Mouse (Mus musculus): Measurements from ENCODE around the gene Dbf4. TPM values are rescaled to one million over a fixed set of nuclear protein-coding genes. Genes with fewer than 3 reads are reported as not detected.

Dbf4 gene
- total and polyA plus RNA-seq, 3 experiments = 53.9 to 71.4 TPM; not detected in 1

DNA sequence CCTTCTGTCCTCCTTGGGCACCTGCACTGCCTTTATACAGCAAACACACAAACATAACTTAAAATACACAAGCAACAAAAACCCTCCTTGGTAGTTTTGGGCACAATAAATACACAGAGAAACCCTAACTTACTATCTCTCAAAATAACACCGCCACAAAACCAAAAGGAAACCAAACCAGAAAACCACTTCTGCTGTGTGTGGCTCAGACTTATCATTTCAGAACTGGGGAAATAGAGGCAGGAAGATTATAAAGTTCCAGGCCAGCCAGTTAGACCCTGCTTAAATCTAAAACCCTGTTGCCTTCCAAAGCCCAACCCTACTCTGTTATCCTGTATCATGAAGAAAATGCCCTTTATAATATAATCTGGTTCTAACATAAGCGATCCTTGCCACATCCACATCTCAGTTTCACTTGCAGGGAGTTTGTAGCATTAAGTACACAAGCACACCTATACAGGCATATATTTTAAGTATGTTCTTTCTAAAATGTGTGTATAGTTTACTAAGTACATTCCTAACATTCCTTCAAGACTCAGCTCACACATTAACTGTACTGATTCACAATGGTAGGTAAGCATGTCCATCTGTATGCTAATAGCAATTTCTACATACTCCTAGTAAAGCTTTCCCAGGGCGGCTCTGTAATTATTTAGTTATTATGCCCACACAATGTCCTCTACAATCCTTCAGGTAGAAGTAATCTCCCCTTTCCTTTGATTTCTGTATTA lies 5.7 kb downstream of the Dbf4 start:
- H3K27ac ChIP-seq (ENCODE audit: control insufficient read depth, low read depth, low read length) = no peak overlapping the region
- peaks cover 0 to 18% of the 10 kb centered on the region in 2 experiments for H3K4me1 ChIP-seq (ENCODE audit: control insufficient read depth in 1 of 2, insufficient read depth in 2 of 2, low read length in 2 of 2)
- H3K9ac ChIP-seq (ENCODE audit: control insufficient read depth, low read depth, low read length, poor library complexity, severe bottlenecking) = no peak overlapping the region
- DNase-seq (ENCODE audit: low read depth, low spot score) = no peak
- H3K9me3 ChIP-seq (replicated peaks; ENCODE audit: insufficient read depth, low read length) = no peaks in the 10 kb centered on the region
- no peak for TF ChIP-seq HCFC1 (IDR thresholded peaks at IDR 0.05; ENCODE audit: low read depth, low read length)
- no peak for TF ChIP-seq UBTF (IDR thresholded peaks at IDR 0.05; ENCODE audit: borderline replicate concordance, insufficient read depth, low read depth, low read length)
- no peak for TF ChIP-seq ELF1 (IDR thresholded peaks at IDR 0.05; ENCODE audit: low read depth, low read length)
- TF ChIP-seq MXI1 (IDR thresholded peaks at IDR 0.05; ENCODE audit: low read depth, low read length) = no peak
- no peak for TF ChIP-seq MYC (IDR thresholded peaks at IDR 0.05; ENCODE audit: low read depth, low read length)
- TF ChIP-seq ZMIZ1 (IDR thresholded peaks at IDR 0.05; ENCODE audit: low read depth, low read length) = no peak
- TF ChIP-seq MEF2A (IDR thresholded peaks at IDR 0.05; ENCODE audit: extremely low read depth, insufficient replicate concordance, low read depth, low read length, poor library complexity, severe bottlenecking) = no peak
- no peak for TF ChIP-seq POLR2A (IDR thresholded peaks at IDR 0.05; ENCODE audit: control insufficient read depth in 1 of 2, insufficient read depth in 1 of 2, low read depth in 1 of 2, low read length in 2 of 2, poor library complexity in 1 of 2)
- H3K79me2 ChIP-seq (ENCODE audit: control insufficient read depth, insufficient read depth, low read length, poor library complexity) = peaks cover 37% of the 10 kb centered on the region
- H3K4me3 ChIP-seq (ENCODE audit: control insufficient read depth in 1 of 2, insufficient read depth in 1 of 2, low read depth in 2 of 2, low read length in 2 of 2) = no peak overlapping the region
- peaks cover 27 to 51% of the 10 kb centered on the region in 2 experiments for H3K36me3 ChIP-seq (ENCODE audit: control insufficient read depth in 1 of 2, insufficient read depth in 2 of 2, low read length in 2 of 2)
- H3K27me3 ChIP-seq (ENCODE audit: control insufficient read depth in 1 of 2, insufficient read depth in 2 of 2, low read length in 2 of 2) = no peaks in the 10 kb centered on the region

DNA sequence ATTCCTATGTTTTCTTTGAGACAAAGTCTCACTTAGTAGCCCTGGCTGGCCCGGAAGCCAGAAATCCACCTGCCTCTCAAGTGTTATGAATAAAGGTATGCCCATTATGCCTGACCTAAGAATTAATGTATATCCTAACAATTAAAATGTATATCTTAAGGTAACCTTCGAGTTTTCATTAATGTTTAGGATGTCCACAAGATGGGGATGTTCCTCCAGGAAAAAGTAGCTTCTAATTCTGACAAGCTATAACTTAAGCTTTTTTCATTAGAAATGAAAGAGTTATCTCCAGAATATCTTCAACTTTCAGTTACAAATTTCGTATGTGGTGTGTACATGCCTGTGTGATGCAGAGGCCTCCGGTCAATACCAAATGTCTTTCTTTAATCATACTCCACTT lies 13.8 kb downstream of the Dbf4 start:
- TF ChIP-seq MYC (IDR thresholded peaks at IDR 0.05; ENCODE audit: low read depth, low read length) (no peak), NRF1 (IDR thresholded peaks at IDR 0.05; ENCODE audit: insufficient read depth, low read depth, low read length, poor library complexity, severe bottlenecking) (no peak), SIN3A (IDR thresholded peaks at IDR 0.05; ENCODE audit: low read length) (no peak), TAL1 (IDR thresholded peaks at IDR 0.05; ENCODE audit: low read length) (no peak), USF1 (IDR thresholded peaks at IDR 0.05; ENCODE audit: low read depth, low read length) (no peak), POLR2A (IDR thresholded peaks at IDR 0.05; ENCODE audit: control insufficient read depth in 1 of 2, insufficient read depth in 1 of 2, low read depth in 1 of 2, low read length in 2 of 2, poor library complexity in 1 of 2) (no peak), ELF1 (IDR thresholded peaks at IDR 0.05; ENCODE audit: low read depth, low read length) (no peak), CHD2 (IDR thresholded peaks at IDR 0.05; ENCODE audit: low read length) (no peak), POLR2AphosphoS2 (IDR thresholded peaks at IDR 0.05; ENCODE audit: low read length) (no peak), RCOR1 (IDR thresholded peaks at IDR 0.05; ENCODE audit: low read depth, low read length) (no peak), BHLHE40 (IDR thresholded peaks at IDR 0.05; ENCODE audit: borderline replicate concordance, low read depth, low read length) (no peak), KAT2A (conservative IDR thresholded peaks at IDR 0.05; ENCODE audit: low read depth, low read length) (no peak), NELFE (IDR thresholded peaks at IDR 0.05; ENCODE audit: low read depth, low read length) (no peak), EP300 (IDR thresholded peaks at IDR 0.05; ENCODE audit: low read depth in 1 of 2, low read length in 2 of 2) (no peak), CTCF (IDR thresholded peaks at IDR 0.05 in 2 of 3, conservative IDR thresholded peaks at IDR 0.05 in 1 of 3; ENCODE audit: control insufficient read depth in 1 of 3, insufficient read depth in 1 of 3, low read depth in 2 of 3, low read length in 3 of 3, poor library complexity in 1 of 3, severe bottlenecking in 1 of 3) (no peak; a peak in 1 of 6 replicates)
- Histone ChIP-seq H3K9ac (ENCODE audit: control insufficient read depth, low read depth, low read length, poor library complexity, severe bottlenecking) (no peak overlapping the region), H3K4me1 (ENCODE audit: control insufficient read depth in 1 of 2, insufficient read depth in 2 of 2, low read length in 2 of 2) (no peaks in the 10 kb centered on the region), H3K79me2 (ENCODE audit: control insufficient read depth, insufficient read depth, low read length, poor library complexity) (peaks cover 2% of the 10 kb centered on the region), H3K36me3 (ENCODE audit: control insufficient read depth in 1 of 2, insufficient read depth in 2 of 2, low read length in 2 of 2) (peaks cover 2 to 40% of the 10 kb centered on the region in 2 experiments), H3K27ac (ENCODE audit: control insufficient read depth, low read depth, low read length) (no peak overlapping the region), H3K9me3 (replicated peaks; ENCODE audit: insufficient read depth, low read length) (no peaks in the 10 kb centered on the region), H3K27me3 (ENCODE audit: control insufficient read depth in 1 of 2, insufficient read depth in 2 of 2, low read length in 2 of 2) (no peaks in the 10 kb centered on the region), H3K4me3 (ENCODE audit: control insufficient read depth in 1 of 2, insufficient read depth in 1 of 2, low read depth in 2 of 2, low read length in 2 of 2) (no peak overlapping the region)
- DNase-seq (ENCODE audit: low read depth, low spot score) = no peak

All from MEL (cell line).